Mouse (Mus musculus): ENCODE measurements around the gene Fa2h.

GRCm38 (mm10) chr8:111350577-111350976 lies 43.0 kb downstream of the Fa2h start:
- TF ChIP-seq POLR2A (IDR thresholded peaks at IDR 0.05; ENCODE audit: borderline replicate concordance, extremely low read depth, low read depth, low read length), result no peak
- TF ChIP-seq CTCF (IDR thresholded peaks at IDR 0.05; ENCODE audit: insufficient read depth, low read length), result no peak

Measured in lung, adult 2 months (tissue).